Mouse (Mus musculus) E14TG2a.4 (cell line): Measurements from ENCODE around the gene Perm1.

Source experiments
- CTCF ChIP-seq: conservative IDR thresholded peaks from 2 replicates; pipeline ENCODE4 v1.5.1; 2014; ENCODE audit warnings: low read length
- POU5F1 ChIP-seq: IDR thresholded peaks from 2 replicates; pipeline ENCODE4 v1.6.1; 2014; ENCODE audit warnings: low read length, borderline replicate concordance

DNA sequence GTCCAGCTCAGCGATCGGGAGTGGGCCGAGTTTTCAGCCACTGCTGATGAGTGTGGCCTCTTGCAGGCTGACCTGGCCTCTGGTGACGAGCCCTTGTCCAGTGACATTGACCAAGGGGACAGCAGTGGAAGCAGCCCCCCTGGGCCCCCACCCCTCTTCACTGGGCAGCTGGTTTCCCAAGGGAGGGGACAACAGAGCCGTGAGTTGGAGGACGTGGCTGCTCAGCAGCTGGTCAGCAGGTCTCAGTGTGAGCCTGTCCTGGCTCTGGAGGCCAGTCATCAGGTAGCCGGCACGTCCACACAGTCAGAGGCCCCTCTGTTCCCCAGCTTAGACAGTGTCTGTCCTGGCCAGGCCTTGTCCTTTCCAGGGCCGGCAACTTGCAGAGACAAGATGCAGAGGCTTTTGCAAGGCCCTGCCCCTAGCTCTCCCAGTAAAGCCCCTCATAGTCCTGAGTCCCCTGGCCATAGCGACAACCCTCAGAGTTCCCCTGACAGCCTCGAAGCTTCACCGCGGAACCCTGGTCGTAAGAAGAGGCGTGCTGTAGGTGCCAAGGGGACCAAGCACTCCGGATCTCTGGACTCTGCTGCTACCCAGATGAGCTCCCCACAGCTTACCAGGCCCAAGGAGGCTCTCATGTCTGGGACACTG lies 1.5 kb downstream of the Perm1 start:
- no peak for TF ChIP-seq CTCF
- no peak for TF ChIP-seq POU5F1
